Comparison of ENCODE assay signal across 15 mouse cellular contexts in the genomic region with DNA sequence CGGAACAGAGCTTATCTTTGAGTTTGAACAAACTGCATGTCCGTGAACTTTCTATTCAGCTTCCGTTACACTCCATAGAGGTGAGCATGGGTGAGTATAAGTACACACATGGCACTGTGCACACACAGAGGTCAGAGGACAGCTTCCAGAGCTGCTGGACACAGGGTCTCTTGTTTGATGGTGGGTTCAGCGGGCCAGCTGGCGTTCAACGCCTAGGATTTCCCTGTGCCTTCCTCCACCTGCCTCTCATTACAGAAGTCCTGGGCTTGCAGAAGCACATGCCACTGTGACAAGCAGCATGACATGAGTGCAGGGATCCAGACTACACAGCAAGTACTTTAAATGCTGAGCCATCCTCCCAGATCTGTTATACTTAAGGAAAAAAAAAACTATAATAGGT.
"Had no signal": no experiment of that assay in that cellular context is flagged by ENCODE, and none has a peak within 500 bp of the region (broad histone marks: within the 10 kb centered on the region; RNA-seq: fewer than 3 reads in every experiment).

No protein-coding gene starts in this region.

- H3K4me1 ChIP-seq: limb, embryonic 15.5 days; liver, embryonic 12.5 days; lung, embryonic 15.5 days; megakaryocyte, embryonic 14.5 days; midbrain, embryonic 12.5 days; stomach, embryonic 15.5 days had no signal

- H3K27ac ChIP-seq: kidney, embryonic 15.5 days; limb, embryonic 15.5 days; liver, embryonic 12.5 days; lung, embryonic 15.5 days; macrophage; midbrain, embryonic 12.5 days; stomach, embryonic 15.5 days had no signal

- H3K27me3 ChIP-seq: kidney, embryonic 15.5 days; limb, embryonic 15.5 days; liver, embryonic 12.5 days; lung, embryonic 15.5 days; megakaryocyte, embryonic 14.5 days; midbrain, embryonic 12.5 days; stomach, embryonic 15.5 days had no signal

- H3K9ac ChIP-seq: kidney, embryonic 15.5 days; limb, embryonic 15.5 days; liver, embryonic 12.5 days; lung, embryonic 15.5 days; midbrain, embryonic 12.5 days; stomach, embryonic 15.5 days had no signal

- H3K9me3 ChIP-seq: kidney, embryonic 15.5 days; limb, embryonic 15.5 days; liver, embryonic 12.5 days; lung, embryonic 15.5 days; midbrain, embryonic 12.5 days; stomach, embryonic 15.5 days had no signal

- H3K36me3 ChIP-seq: kidney, embryonic 15.5 days; limb, embryonic 15.5 days; liver, embryonic 12.5 days; lung, embryonic 15.5 days; midbrain, embryonic 12.5 days; stomach, embryonic 15.5 days had no signal

- H3K4me2 ChIP-seq: kidney, embryonic 15.5 days; limb, embryonic 15.5 days; liver, embryonic 12.5 days; lung, embryonic 15.5 days; midbrain, embryonic 12.5 days; stomach, embryonic 15.5 days had no signal

- H3K4me3 ChIP-seq: kidney, embryonic 15.5 days; limb, embryonic 15.5 days; liver, embryonic 12.5 days; lung, embryonic 15.5 days; megakaryocyte, embryonic 14.5 days; midbrain, embryonic 12.5 days; stomach, embryonic 15.5 days had no signal

- DNase-seq: kidney, adult 2 months; kidney, postnatal 14 days; left cerebral cortex, postnatal 4 days; lung, postnatal 14 days; spleen, adult 18-20 months; thymus, adult 2 months; thymus, postnatal 25 days had no signal

- ATAC-seq: liver, embryonic 12.5 days had no signal
